Comparison of ENCODE assay signal across 20 mouse cellular contexts in the genomic region with DNA sequence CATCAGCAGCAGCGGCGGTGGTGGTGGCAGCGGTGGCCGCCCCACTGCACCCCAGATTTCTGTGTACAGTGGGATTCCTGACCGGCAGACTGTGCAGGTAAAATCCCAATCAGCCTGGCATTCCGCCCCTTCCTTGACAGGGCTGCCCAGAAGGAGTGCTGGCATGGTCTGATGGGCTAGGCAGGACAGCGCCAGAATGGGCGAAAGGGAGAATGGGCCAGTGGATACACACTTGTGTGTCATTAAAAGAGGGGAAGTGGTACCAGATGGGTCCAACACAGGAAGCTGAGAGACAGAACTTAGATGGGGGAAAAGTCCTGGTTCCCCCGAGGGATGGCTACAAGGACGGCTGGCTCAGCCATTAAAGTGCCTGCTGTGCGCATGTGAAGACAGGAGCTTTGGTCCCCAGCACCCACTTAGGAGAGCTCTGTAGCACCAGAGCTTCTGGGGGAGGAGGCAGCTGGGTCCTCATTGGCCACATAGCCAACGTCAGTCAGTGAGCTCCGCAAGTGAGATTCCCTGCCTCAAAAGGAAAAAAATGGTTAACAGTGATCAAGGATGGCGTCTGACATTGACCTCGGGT. TPM values are rescaled to one million over a fixed set of nuclear protein-coding genes. Genes with fewer than 3 reads are reported as not detected.
DNase-seq lines count a peak whose midpoint lies in the region; ATAC-seq lines count a peak whose summit lies in the region.
"Had no signal": no experiment of that assay in that cellular context is flagged by ENCODE, and none has a peak within 500 bp of the region (broad histone marks: within the 10 kb centered on the region; RNA-seq: fewer than 3 reads in every experiment).

No protein-coding gene starts in this region.

- H3K9me3 ChIP-seq in hindbrain, embryonic 14.5 days (ENCODE audit: control insufficient read depth, low read length): no peaks in the 10 kb centered on the region
- H3K9me3 ChIP-seq in hindbrain, embryonic 12.5 days (replicated peaks): no peaks in the 10 kb centered on the region
- H3K9me3 ChIP-seq: embryonic facial prominence, embryonic 15.5 days; hindbrain, embryonic 10.5 days; hindbrain, embryonic 15.5 days had no signal

- H3K27ac ChIP-seq in hindbrain, embryonic 14.5 days: no peak overlapping the region
- no peak overlapping the region for H3K27ac ChIP-seq in hindbrain, embryonic 12.5 days
- H3K27ac ChIP-seq: embryonic facial prominence, embryonic 15.5 days; gastrocnemius, adult 2 months; hindbrain, embryonic 10.5 days; hindbrain, embryonic 15.5 days had no signal

- H3K4me3 ChIP-seq in hindbrain, embryonic 14.5 days (replicated peaks; ENCODE audit: low read length): no peak overlapping the region
- H3K4me3 ChIP-seq in hindbrain, embryonic 12.5 days: no peak overlapping the region
- H3K4me3 ChIP-seq: embryonic facial prominence, embryonic 15.5 days; gastrocnemius, adult 2 months; hindbrain, embryonic 10.5 days; hindbrain, embryonic 15.5 days had no signal

- no peak for ATAC-seq in hindbrain, embryonic 14.5 days (ENCODE audit: low FRiP score)
- ATAC-seq in hindbrain, embryonic 12.5 days (ENCODE audit: low FRiP score): no peak
- ATAC-seq: activated CD4-positive, CD25-positive, alpha-beta regulatory T cell, adult 4 months; CD4-positive, CD25-positive, alpha-beta regulatory T cell, adult 4 months; forebrain, embryonic 14.5 days; forebrain, postnatal 0 days; intestine, postnatal 0 days had no signal

- WGBS in hindbrain, embryonic 14.5 days: 89% methylated on average over 15 of the region's 15 CpGs
- WGBS in hindbrain, embryonic 12.5 days: 88% methylated on average over 15 of the region's 15 CpGs

- no peaks in the 10 kb centered on the region for H3K27me3 ChIP-seq in hindbrain, embryonic 14.5 days (ENCODE audit: control insufficient read depth, insufficient read depth, low read length)
- peaks cover 5% of the 10 kb centered on the region for H3K27me3 ChIP-seq in hindbrain, embryonic 12.5 days
- H3K27me3 ChIP-seq: embryonic facial prominence, embryonic 15.5 days; hindbrain, embryonic 15.5 days had no signal

- no peaks in the 10 kb centered on the region; the same call in 1 of the 2 replicates for H3K4me1 ChIP-seq in hindbrain, embryonic 14.5 days (replicated peaks; ENCODE audit: control insufficient read depth, insufficient read depth, low read length)
- H3K4me1 ChIP-seq in hindbrain, embryonic 12.5 days: peaks cover 11% of the 10 kb centered on the region
- H3K4me1 ChIP-seq: hindbrain, embryonic 15.5 days had no signal

- DNase-seq in cerebellum, postnatal 10 days: peak; percentile 73 to 74
- no peak for DNase-seq in cerebellum, adult 11-12 months
- no peak for DNase-seq in hindbrain, embryonic 14.5 days (ENCODE audit: low spot score)
- peak; percentile 39 to 58 for DNase-seq in cerebellum, postnatal 36 days
- no peak for DNase-seq in adrenal gland, postnatal 25 days
- DNase-seq: adrenal gland, adult 8-10 months; adrenal gland, postnatal 36 days; forebrain, postnatal 0 days; gastrocnemius, adult 2 months; gastrocnemius, postnatal 14 days; kidney, adult 2 months had no signal

- H3K36me3 ChIP-seq in hindbrain, embryonic 14.5 days (replicated peaks; ENCODE audit: control insufficient read depth, insufficient read depth): peaks cover 19% of the 10 kb centered on the region
- peaks cover 2% of the 10 kb centered on the region; the same call in 1 of the 2 replicates for H3K36me3 ChIP-seq in hindbrain, embryonic 12.5 days
- H3K36me3 ChIP-seq: hindbrain, embryonic 10.5 days had no signal

- 0 out of 2 replicates have a peak overlapping the region, but pooled peaks have one; percentile 5 for H3K9ac ChIP-seq in hindbrain, embryonic 14.5 days
- H3K9ac ChIP-seq in hindbrain, embryonic 12.5 days: no peak overlapping the region
- H3K9ac ChIP-seq: embryonic facial prominence, embryonic 15.5 days; forebrain, postnatal 0 days; hindbrain, embryonic 15.5 days had no signal

- H3K4me2 ChIP-seq in hindbrain, embryonic 14.5 days (replicated peaks): no peak overlapping the region
- H3K4me2 ChIP-seq in hindbrain, embryonic 12.5 days (replicated peaks): no peak overlapping the region
- H3K4me2 ChIP-seq: embryonic facial prominence, embryonic 15.5 days; heart, embryonic 11.5 days; hindbrain, embryonic 15.5 days had no signal

RNA-seq across cellular contexts. Expression of gene A3galt2, which starts 49.9 kb away (rescaled TPM):
- 0.21 and 0.41 TPM in 2 replicates for polyA plus RNA-seq in hindbrain, embryonic 14.5 days (2014; fragmentation: Nextera tagmentation; extraction: Ambion mirVana)
- 0.50 and 0.79 TPM in 2 replicates for polyA plus RNA-seq in hindbrain, embryonic 12.5 days (2016; fragmentation: Nextera tagmentation; extraction: Ambion mirVana)
- total RNA-seq in adrenal gland, postnatal 25 days (2021): 0.27 TPM in 1 of 2 replicates, not detected in the other
- polyA plus RNA-seq: activated CD4-positive, CD25-positive, alpha-beta regulatory T cell, adult 4 months; intestine, postnatal 0 days had no signal

RNA-seq across cellular contexts. Expression of gene Phc2, which starts 50.7 kb away (rescaled TPM):
- 46.2 and 52.8 TPM in 2 replicates for polyA plus RNA-seq in hindbrain, embryonic 14.5 days (2014; fragmentation: Nextera tagmentation; extraction: Ambion mirVana)
- polyA plus RNA-seq in hindbrain, embryonic 12.5 days (2016; fragmentation: Nextera tagmentation; extraction: Ambion mirVana): 126 and 138 TPM in 2 replicates
- 67.8 and 70.3 TPM in 2 replicates for total RNA-seq in adrenal gland, postnatal 25 days (2021)

Comparison
In these comparisons a context has a peak if more than half of its experiments do, and no peak if none do; other contexts are left out.
1. DNase-seq: peak in cerebellum, postnatal 10 days (2 of 2) and cerebellum, postnatal 36 days (2 of 2); none in cerebellum, adult 11-12 months (single experiment), hindbrain, embryonic 14.5 days (single experiment) and adrenal gland, postnatal 25 days (single experiment).